Mouse (Mus musculus) lung, adult 2 months (tissue): ENCODE results near the gene Spon2.

ENCODE experiments used
- CTCF ChIP-seq: fragments of 200-500 bp; IDR thresholded peaks from 2 replicates; pipeline ENCODE4 v1.5.1; 2011; ENCODE audit warnings: mild to moderate bottlenecking, low read length, control low read depth; ENCODE audit not compliant: insufficient read depth
- POLR2A ChIP-seq: fragments of 200-500 bp; IDR thresholded peaks from 2 replicates; pipeline ENCODE4 v1.6.1; 2011; ENCODE audit warnings: low read depth, mild to moderate bottlenecking, control low read depth, low read length, borderline replicate concordance; ENCODE audit errors: extremely low read depth

DNA sequence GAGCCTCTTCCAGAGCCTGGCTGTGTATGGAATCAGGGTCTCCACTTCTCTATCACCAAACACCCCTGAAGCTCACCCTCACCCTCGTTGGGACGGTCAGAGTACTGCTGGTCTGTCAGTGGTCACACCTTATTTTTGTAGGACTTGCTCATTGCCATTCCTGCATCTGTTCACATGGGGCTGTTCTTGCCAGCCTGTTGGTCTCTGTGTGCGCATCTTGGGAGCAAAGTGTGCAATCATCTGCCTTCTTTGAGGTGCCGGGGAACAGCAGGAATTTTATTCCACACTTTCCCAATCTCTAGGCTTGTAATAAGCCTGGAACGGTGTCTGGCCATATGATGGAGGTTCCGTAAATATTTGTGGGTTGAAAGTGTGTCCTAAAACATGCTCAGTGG lies 15.1 kb downstream of the Spon2 start:
- no peak for TF ChIP-seq CTCF
- TF ChIP-seq POLR2A, result no peak
